Mouse (Mus musculus) olfactory bulb, adult 2 months (tissue): ENCODE measurements around the gene Ramp1. TPM values are rescaled to one million over a fixed set of nuclear protein-coding genes. Genes with fewer than 3 reads are reported as not detected.
A peak's percentile ranks its signal among the peaks of the same experiment; 100 is the strongest.

Experiments used
- H3K27ac ChIP-seq: fragments of 200-500 bp; 2 replicates; pipeline ENCODE4 v1.5.1; 2012; ENCODE audit warnings: low read depth, low read length; ENCODE audit not compliant: insufficient read depth
- H3K4me1 ChIP-seq: fragments of 200-500 bp; 2 replicates; pipeline ENCODE4 v1.6.1; 2012; ENCODE audit warnings: low read length; ENCODE audit not compliant: control insufficient read depth, insufficient read depth
- H3K4me3 ChIP-seq: fragments of 200-500 bp; 2 replicates; pipeline ENCODE4 v1.5.1; 2012; ENCODE audit warnings: mild to moderate bottlenecking, low read depth, low read length, moderate library complexity; ENCODE audit not compliant: insufficient read depth
- CTCF ChIP-seq: fragments of 200-500 bp; IDR thresholded peaks from 2 replicates; pipeline ENCODE4 v1.5.1; 2012; ENCODE audit warnings: low read depth, mild to moderate bottlenecking, low read length, moderate library complexity; ENCODE audit not compliant: insufficient read depth
- POLR2A ChIP-seq: fragments of 200-500 bp; IDR thresholded peaks from 2 replicates; pipeline ENCODE4 v1.6.1; 2012; ENCODE audit warnings: mild to moderate bottlenecking, low read depth, low read length, moderate library complexity; ENCODE audit not compliant: insufficient read depth
- WGBS: fragments of 180-500 bp; shearing (Covaris S2); methylation state at CpG from one replicate; pipeline ENCODE4 v1.1.7; 2018; 5-methylcytosine and 5-hydroxymethylcytosine counted together
- polyA plus RNA-seq: library from polyadenylated mRNA; stranded (reverse); fragments of >200 nt; gene quantifications from 2 replicates; pipeline ENCODE4 v1.2.4, GENCODE M21; 2012; ENCODE audit warnings: low replicate concordance; ENCODE audit not compliant: missing spikeins, insufficient read depth, insufficient read length

The Ramp1 gene
- polyA plus RNA-seq, 1 experiment, result not detected

DNA sequence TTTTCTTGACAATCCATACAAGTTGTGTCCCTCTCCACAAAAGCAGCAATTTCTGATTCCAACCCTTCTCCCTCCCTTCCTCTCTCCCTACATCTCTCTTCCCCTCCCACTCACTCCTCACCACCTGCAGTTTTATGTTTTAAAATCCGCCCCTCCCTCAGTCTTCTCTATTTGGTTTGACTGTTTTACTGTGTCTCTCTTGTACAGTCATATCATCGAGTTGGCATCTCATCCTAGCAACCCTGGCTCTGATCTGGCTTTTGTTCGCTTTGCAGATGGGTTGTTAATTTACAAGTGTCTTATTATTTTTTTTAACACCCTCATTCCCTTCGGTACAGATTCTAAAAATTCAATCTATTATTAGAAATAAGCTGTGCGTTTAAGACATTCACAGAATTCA, 27.3 kb downstream of the Ramp1 start:
- WGBS, result 31% methylated on average over 5 of the region's 5 CpGs
- H3K4me1 ChIP-seq, result peaks cover 58% of the 10 kb centered on the region
- H3K4me3 ChIP-seq, result no peak overlapping the region
- TF ChIP-seq POLR2A (no peak), CTCF (no peak)
- H3K27ac ChIP-seq, result peak overlapping the region; percentile 43

- WGBS, result 52% methylated on average over 3 of the region's 3 CpGs
- peak overlapping the region; percentile 95 for H3K27ac ChIP-seq
- no peak for TF ChIP-seq POLR2A
- no peak for TF ChIP-seq CTCF
- peaks cover 62% of the 10 kb centered on the region for H3K4me1 ChIP-seq
- H3K4me3 ChIP-seq, result no peak overlapping the region
Observed at GRCm38 (mm10) chr1:91207334-91208074, 27.9 kb downstream of the Ramp1 start.

- 33% methylated on average over 6 of the region's 6 CpGs for WGBS
- TF ChIP-seq CTCF (no peak), POLR2A (no peak)
- H3K4me3 ChIP-seq, result no peak overlapping the region
- peak overlapping the region; percentile 95 for H3K27ac ChIP-seq
- peaks cover 59% of the 10 kb centered on the region for H3K4me1 ChIP-seq
Observed at GRCm38 (mm10) chr1:91209343-91209742, 29.7 kb downstream of the Ramp1 start.

DNA sequence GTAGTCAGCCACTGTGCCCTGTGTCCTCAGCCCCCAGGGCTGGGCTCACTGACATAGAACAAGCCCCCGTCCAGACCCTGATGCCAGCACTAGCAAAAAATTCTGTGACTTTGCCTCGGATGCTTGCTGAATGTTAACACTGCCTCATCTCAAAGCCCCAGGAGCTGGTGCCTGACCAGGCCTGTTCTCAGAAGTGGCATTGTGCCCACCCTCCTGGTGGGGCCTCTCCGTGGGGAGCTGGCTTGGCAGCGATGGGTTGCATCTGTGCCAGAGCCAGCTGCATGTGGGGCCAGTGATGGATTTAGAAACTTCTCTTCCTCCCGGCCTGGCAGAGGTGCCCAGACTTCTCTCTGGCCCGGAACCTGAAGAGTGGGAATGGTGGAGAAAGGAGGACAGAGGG, 30.2 kb downstream of the Ramp1 start:
- H3K4me3 ChIP-seq, result no peak overlapping the region
- 28% methylated on average over 6 of the region's 6 CpGs for WGBS
- H3K4me1 ChIP-seq, result peaks cover 60% of the 10 kb centered on the region
- TF ChIP-seq CTCF (no peak), POLR2A (no peak)
- H3K27ac ChIP-seq, result peak overlapping the region; percentile 95

DNA sequence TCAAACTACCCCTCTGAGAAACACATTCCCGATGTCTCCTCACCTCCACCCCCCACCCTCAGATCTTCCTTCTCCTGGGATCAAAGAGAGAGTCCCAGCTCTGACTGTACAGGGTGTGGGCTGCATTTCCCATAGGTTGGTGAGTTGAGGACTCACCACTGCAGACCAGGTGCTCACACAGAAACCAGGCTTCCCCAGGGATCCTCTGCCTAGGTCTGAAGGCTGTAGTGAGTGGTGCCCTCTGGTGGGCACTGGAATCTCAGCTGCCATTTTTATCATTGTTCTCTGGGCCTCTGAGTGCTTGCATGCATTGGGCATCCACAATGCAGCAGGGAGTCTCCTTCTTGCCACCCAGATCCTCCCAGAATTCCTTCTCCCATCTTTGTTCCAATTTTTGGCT, 31.5 kb downstream of the Ramp1 start:
- peak; percentile 50 for TF ChIP-seq CTCF
- TF ChIP-seq POLR2A, result no peak
- Histone ChIP-seq H3K27ac (peak overlapping the region; percentile 70), H3K4me1 (peaks cover 61% of the 10 kb centered on the region), H3K4me3 (no peak overlapping the region)
- WGBS, result 58% methylated on average over 1 of the region's 1 CpGs

- TF ChIP-seq POLR2A (no peak), CTCF (no peak)
- H3K27ac ChIP-seq, result 0 out of 2 replicates have a peak overlapping the region, but pooled peaks have one; percentile 47
Observed at GRCm38 (mm10) chr1:91211591-91212008, 32.0 kb downstream of the Ramp1 start.

GRCm38 (mm10) chr1:91215264-91215663, 35.6 kb downstream of the Ramp1 start:
- 82% methylated on average over 1 of the region's 1 CpGs for WGBS
- no peak for TF ChIP-seq POLR2A
- TF ChIP-seq CTCF, result no peak
- no peak overlapping the region for H3K27ac ChIP-seq

More at GRCm38 (mm10) chr1:91211591-91212008, 32.0 kb downstream of the Ramp1 start:
- no peak overlapping the region for H3K4me3 ChIP-seq
- peaks cover 61% of the 10 kb centered on the region for H3K4me1 ChIP-seq
- 20% methylated on average over 7 of the region's 7 CpGs for WGBS

DNA sequence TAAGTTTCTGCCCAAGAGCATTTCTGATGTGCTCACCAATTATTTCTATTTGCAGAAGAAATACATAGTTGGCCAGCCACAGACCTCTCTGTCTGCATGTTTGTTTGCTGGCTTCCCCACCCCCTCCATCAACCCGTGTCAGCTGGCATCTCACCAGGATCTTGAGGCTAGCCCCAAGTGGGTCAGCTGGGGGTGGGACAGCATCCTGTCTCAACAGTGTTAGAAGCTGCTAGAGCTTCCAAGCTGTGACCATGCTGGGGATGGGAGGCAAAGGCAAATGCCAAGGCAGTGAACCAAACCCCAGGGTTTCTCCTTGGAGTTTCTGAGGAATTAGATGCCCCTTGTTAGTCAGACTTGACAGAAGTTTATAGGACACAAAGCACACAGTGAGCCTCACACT, 36.4 kb downstream of the Ramp1 start:
- WGBS, result 11% methylated on average over 1 of the region's 1 CpGs
- Histone ChIP-seq H3K4me3 (no peak overlapping the region), H3K27ac (0 out of 2 replicates have a peak overlapping the region, but pooled peaks have one; percentile 8), H3K4me1 (peaks cover 33% of the 10 kb centered on the region)
- no peak for TF ChIP-seq POLR2A
- TF ChIP-seq CTCF, result no peak

More at GRCm38 (mm10) chr1:91215264-91215663, 35.6 kb downstream of the Ramp1 start:
- no peak overlapping the region for H3K4me3 ChIP-seq
- H3K4me1 ChIP-seq, result peaks cover 40% of the 10 kb centered on the region

DNA sequence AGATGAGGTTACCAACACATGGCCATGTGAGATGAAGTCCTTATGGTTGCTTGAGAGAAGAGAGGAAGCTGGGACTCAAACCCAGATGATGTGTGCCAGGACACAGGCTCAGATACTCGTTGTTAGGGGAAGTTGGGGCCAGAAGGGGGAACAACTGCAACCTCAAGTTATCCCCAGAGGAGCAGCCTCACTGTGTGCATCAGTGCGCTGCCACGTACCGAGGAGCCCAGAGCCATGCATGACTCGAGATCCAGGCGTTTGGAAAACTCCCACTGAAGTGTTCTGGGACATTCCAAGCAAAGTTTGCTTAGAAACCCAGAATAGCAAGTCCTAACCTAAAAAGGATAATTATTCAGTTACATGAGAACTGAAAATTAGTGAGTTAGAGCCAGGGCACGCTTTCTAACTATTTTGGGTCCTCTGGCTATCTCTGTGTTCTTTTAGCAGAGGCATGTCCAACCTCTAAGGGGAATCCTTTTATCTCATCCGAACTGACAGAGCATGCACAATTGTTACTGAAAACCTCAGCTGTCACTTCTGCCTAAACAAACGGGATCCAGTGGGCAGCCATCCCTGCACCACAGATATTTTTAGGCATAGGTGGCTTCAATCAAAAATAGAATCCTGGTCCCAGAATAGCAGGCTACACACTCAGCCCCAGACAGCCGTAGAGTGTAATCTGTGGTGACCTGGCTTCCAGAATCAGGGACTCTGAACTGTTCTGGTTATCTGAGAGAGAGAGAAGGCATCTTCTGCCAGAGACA, 37.1 kb downstream of the Ramp1 start:
- H3K4me1 ChIP-seq, result peaks cover 26% of the 10 kb centered on the region
- 36% methylated on average over 10 of the region's 10 CpGs for WGBS
- peak overlapping the region; percentile 40 for H3K27ac ChIP-seq
- no peak overlapping the region for H3K4me3 ChIP-seq
- TF ChIP-seq CTCF (no peak), POLR2A (no peak)
